Mouse (Mus musculus): ENCODE data around the gene Tnfsf14. TPM values are rescaled to one million over a fixed set of nuclear protein-coding genes. Genes with fewer than 3 reads are reported as not detected.

Tnfsf14 gene
- under 1 TPM; 0.11 to 0.13 TPM for total RNA-seq (2021)
- 0.18 TPM in 2 replicates for polyA plus RNA-seq (2012; rRNA removed)
- long read RNA-seq = 0 reads

- 63% methylated on average over 11 of the region's 11 CpGs for WGBS
- H3K36me3 ChIP-seq (ENCODE audit: control insufficient read depth, insufficient read depth, low read length) = no peaks in the 10 kb centered on the region
- no peaks in the 10 kb centered on the region for H3K4me1 ChIP-seq (ENCODE audit: control insufficient read depth, insufficient read depth, low read length)
- no peaks in the 10 kb centered on the region for H3K79me2 ChIP-seq (replicated peaks; ENCODE audit: control insufficient read depth, insufficient read depth, low read length)
- H3K4me3 ChIP-seq = no peak within 1 kb of the TSS
- H3K27ac ChIP-seq = no peak within 1 kb of the TSS
- no peak within 1 kb of the TSS for H3K9ac ChIP-seq (ENCODE audit: low read depth, low read length)
- peak in 1 of 2 experiments; percentile 52 for DNase-seq
- TF ChIP-seq POLR2A (IDR thresholded peaks at IDR 0.05; ENCODE audit: insufficient read depth, low read depth, low read length) = no peak
- no peak for TF ChIP-seq CTCF (IDR thresholded peaks at IDR 0.05)
- no peak for TF ChIP-seq EP300 (IDR thresholded peaks at IDR 0.05; ENCODE audit: insufficient read depth, low read depth, low read length)
- H3K27me3 ChIP-seq (ENCODE audit: control insufficient read depth, insufficient read depth, low read length) = no peaks in the 10 kb centered on the region
- intact Hi-C loops (cut with DNase I) = no loop called here
Measured at GRCm38 (mm10) chr17:57194041-57194507, at the start of gene Tnfsf14. Tnfsf14 (minus strand) TSS chr17:57194177.

GRCm38 (mm10) chr17:57237181-57237580 is 43.2 kb upstream of the Tnfsf14 start:
- Histone ChIP-seq H3K27ac (no peak overlapping the region), H3K4me3 (no peak overlapping the region), H3K4me1 (ENCODE audit: control insufficient read depth, insufficient read depth, low read length) (no peaks in the 10 kb centered on the region), H3K79me2 (replicated peaks; ENCODE audit: control insufficient read depth, insufficient read depth, low read length) (no peaks in the 10 kb centered on the region), H3K36me3 (ENCODE audit: control insufficient read depth, insufficient read depth, low read length) (no peaks in the 10 kb centered on the region), H3K27me3 (ENCODE audit: control insufficient read depth, insufficient read depth, low read length) (no peaks in the 10 kb centered on the region), H3K9ac (ENCODE audit: low read depth, low read length) (no peak overlapping the region)
- intact Hi-C loops (cut with DNase I) = no loop called here
- TF ChIP-seq CTCF (IDR thresholded peaks at IDR 0.05) (no peak), POLR2A (IDR thresholded peaks at IDR 0.05; ENCODE audit: insufficient read depth, low read depth, low read length) (no peak), EP300 (IDR thresholded peaks at IDR 0.05; ENCODE audit: insufficient read depth, low read depth, low read length) (no peak)
- no peak for DNase-seq
- WGBS = 94% methylated on average over 9 of the region's 9 CpGs

- no peaks in the 10 kb centered on the region for H3K27me3 ChIP-seq (ENCODE audit: control insufficient read depth, insufficient read depth, low read length)
- H3K9ac ChIP-seq (ENCODE audit: low read depth, low read length) = no peak overlapping the region
- intact Hi-C loops (cut with DNase I) = no loop called here
- 95% methylated on average over 5 of the region's 5 CpGs for WGBS
- no peak overlapping the region for H3K27ac ChIP-seq
- peaks cover 2% of the 10 kb centered on the region for H3K4me1 ChIP-seq (ENCODE audit: control insufficient read depth, insufficient read depth, low read length)
- no peak overlapping the region for H3K4me3 ChIP-seq
- H3K36me3 ChIP-seq (ENCODE audit: control insufficient read depth, insufficient read depth, low read length) = no peaks in the 10 kb centered on the region
- no peak for DNase-seq
- H3K79me2 ChIP-seq (replicated peaks; ENCODE audit: control insufficient read depth, insufficient read depth, low read length) = no peaks in the 10 kb centered on the region
- no peak for TF ChIP-seq CTCF (IDR thresholded peaks at IDR 0.05)
- no peak for TF ChIP-seq EP300 (IDR thresholded peaks at IDR 0.05; ENCODE audit: insufficient read depth, low read depth, low read length)
Measured at GRCm38 (mm10) chr17:57235803-57236202, 41.8 kb upstream of the Tnfsf14 start.

- Histone ChIP-seq H3K36me3 (ENCODE audit: control insufficient read depth, insufficient read depth, low read length) (no peaks in the 10 kb centered on the region), H3K9ac (ENCODE audit: low read depth, low read length) (no peak overlapping the region), H3K27ac (no peak overlapping the region), H3K4me3 (no peak overlapping the region), H3K27me3 (ENCODE audit: control insufficient read depth, insufficient read depth, low read length) (no peaks in the 10 kb centered on the region), H3K4me1 (ENCODE audit: control insufficient read depth, insufficient read depth, low read length) (peaks cover 4% of the 10 kb centered on the region), H3K79me2 (replicated peaks; ENCODE audit: control insufficient read depth, insufficient read depth, low read length) (no peaks in the 10 kb centered on the region)
- TF ChIP-seq POLR2A (IDR thresholded peaks at IDR 0.05; ENCODE audit: insufficient read depth, low read depth, low read length) (no peak), CTCF (IDR thresholded peaks at IDR 0.05) (no peak), EP300 (IDR thresholded peaks at IDR 0.05; ENCODE audit: insufficient read depth, low read depth, low read length) (no peak)
- WGBS = 83% methylated on average over 12 of the region's 12 CpGs
- no peak for DNase-seq
- intact Hi-C loops (cut with DNase I) = no loop called here
Measured at GRCm38 (mm10) chr17:57234254-57234928, 40.4 kb upstream of the Tnfsf14 start.

- TF ChIP-seq POLR2A (IDR thresholded peaks at IDR 0.05; ENCODE audit: insufficient read depth, low read depth, low read length) (no peak), EP300 (IDR thresholded peaks at IDR 0.05; ENCODE audit: insufficient read depth, low read depth, low read length) (no peak), CTCF (IDR thresholded peaks at IDR 0.05) (no peak)
- Histone ChIP-seq H3K79me2 (replicated peaks; ENCODE audit: control insufficient read depth, insufficient read depth, low read length) (no peaks in the 10 kb centered on the region), H3K27me3 (ENCODE audit: control insufficient read depth, insufficient read depth, low read length) (no peaks in the 10 kb centered on the region), H3K4me3 (no peak overlapping the region), H3K36me3 (ENCODE audit: control insufficient read depth, insufficient read depth, low read length) (no peaks in the 10 kb centered on the region), H3K27ac (no peak overlapping the region), H3K9ac (ENCODE audit: low read depth, low read length) (no peak overlapping the region), H3K4me1 (ENCODE audit: control insufficient read depth, insufficient read depth, low read length) (peaks cover 4% of the 10 kb centered on the region)
- 36% methylated on average over 7 of the region's 7 CpGs for WGBS
- intact Hi-C loops (cut with DNase I) = no loop called here
- no peak for DNase-seq
Measured at GRCm38 (mm10) chr17:57233038-57233437, 39.1 kb upstream of the Tnfsf14 start.

- no peaks in the 10 kb centered on the region for H3K27me3 ChIP-seq (ENCODE audit: control insufficient read depth, insufficient read depth, low read length)
- intact Hi-C loops (cut with DNase I) = no loop called here
- no peak overlapping the region for H3K4me3 ChIP-seq
- H3K9ac ChIP-seq (ENCODE audit: low read depth, low read length) = no peak overlapping the region
- no peak for DNase-seq
- H3K4me1 ChIP-seq (ENCODE audit: control insufficient read depth, insufficient read depth, low read length) = peaks cover 4% of the 10 kb centered on the region
- no peaks in the 10 kb centered on the region for H3K79me2 ChIP-seq (replicated peaks; ENCODE audit: control insufficient read depth, insufficient read depth, low read length)
- H3K27ac ChIP-seq = peak overlapping the region; percentile 0; the same call in 1 of the 2 replicates
- no peaks in the 10 kb centered on the region for H3K36me3 ChIP-seq (ENCODE audit: control insufficient read depth, insufficient read depth, low read length)
- 81% methylated on average over 1 of the region's 1 CpGs for WGBS
- TF ChIP-seq CTCF (IDR thresholded peaks at IDR 0.05) = no peak
- TF ChIP-seq EP300 (IDR thresholded peaks at IDR 0.05; ENCODE audit: insufficient read depth, low read depth, low read length) = no peak
- no peak for TF ChIP-seq POLR2A (IDR thresholded peaks at IDR 0.05; ENCODE audit: insufficient read depth, low read depth, low read length)
Measured at GRCm38 (mm10) chr17:57232200-57232599, 38.2 kb upstream of the Tnfsf14 start.

Data from heart, adult 2 months (tissue).